17 mouse cellular contexts compared by ENCODE assay signal in genomic region chr4:110121447-110121846, GRCm38 (mm10).
A peak's percentile ranks its signal among the peaks of the same experiment; 100 is the strongest.
DNase-seq lines count a peak whose midpoint lies in the region; ATAC-seq lines count a peak whose summit lies in the region.
"Had no signal": no experiment of that assay in that cellular context is flagged by ENCODE, and none has a peak within 500 bp of the region (broad histone marks: within the 10 kb centered on the region; RNA-seq: fewer than 3 reads in every experiment).

No protein-coding gene starts in this region.

- H3K4me1 ChIP-seq in midbrain, embryonic 13.5 days (replicated peaks), result peaks cover 16% of the 10 kb centered on the region
- H3K4me1 ChIP-seq in midbrain, embryonic 11.5 days (ENCODE audit: control insufficient read depth, insufficient read depth, low read length), result no peaks in the 10 kb centered on the region
- no peaks in the 10 kb centered on the region for H3K4me1 ChIP-seq in hindbrain, embryonic 11.5 days (replicated peaks; ENCODE audit: control insufficient read depth, insufficient read depth, low read length)
- peaks cover 49% of the 10 kb centered on the region for H3K4me1 ChIP-seq in limb, embryonic 10.5 days
- H3K4me1 ChIP-seq in neural tube, embryonic 15.5 days, result peaks cover 15% of the 10 kb centered on the region

- H3K4me3 ChIP-seq in midbrain, embryonic 13.5 days (replicated peaks), result no peak overlapping the region
- no peak overlapping the region for H3K4me3 ChIP-seq in midbrain, embryonic 11.5 days (ENCODE audit: low read depth, low read length)
- no peak overlapping the region for H3K4me3 ChIP-seq in hindbrain, embryonic 11.5 days (ENCODE audit: low read depth, low read length)
- H3K4me3 ChIP-seq in limb, embryonic 10.5 days, result no peak overlapping the region
- no peak overlapping the region for H3K4me3 ChIP-seq in neural tube, embryonic 15.5 days (replicated peaks)

- DNase-seq in midbrain, embryonic 11.5 days (ENCODE audit: low spot score, missing footprints), result no peak
- peak; percentile 5 for DNase-seq in hindbrain, embryonic 11.5 days (ENCODE audit: low spot score)
- DNase-seq in limb, embryonic 10.5 days (ENCODE audit: low spot score), result no peak
- no peak for DNase-seq in layer of hippocampus, postnatal 14 days (ENCODE audit: low spot score in 2 of 2)
- DNase-seq: cerebellum, postnatal 25 days; gastrocnemius, postnatal 36 days; kidney, adult 8-10 months; layer of hippocampus, adult 9-11 months; lung, adult 18-20 months; thymus, postnatal 4 days had no signal

- H3K9me3 ChIP-seq in midbrain, embryonic 13.5 days, result no peaks in the 10 kb centered on the region
- no peaks in the 10 kb centered on the region for H3K9me3 ChIP-seq in midbrain, embryonic 11.5 days (ENCODE audit: control insufficient read depth, low read length)
- H3K9me3 ChIP-seq in hindbrain, embryonic 11.5 days (ENCODE audit: control insufficient read depth, low read length), result no peaks in the 10 kb centered on the region
- no peaks in the 10 kb centered on the region for H3K9me3 ChIP-seq in limb, embryonic 10.5 days (replicated peaks)
- H3K9me3 ChIP-seq in neural tube, embryonic 15.5 days (replicated peaks), result no peaks in the 10 kb centered on the region

- H3K4me2 ChIP-seq in midbrain, embryonic 13.5 days (replicated peaks), result no peak overlapping the region
- no peak overlapping the region for H3K4me2 ChIP-seq in midbrain, embryonic 11.5 days
- no peak overlapping the region for H3K4me2 ChIP-seq in hindbrain, embryonic 11.5 days (replicated peaks; ENCODE audit: low read depth, low read length)
- H3K4me2 ChIP-seq in neural tube, embryonic 15.5 days, result peak overlapping the region; percentile 27; the same call in 1 of the 2 replicates

- 0 out of 2 replicates have a peak, but pooled peaks have one; percentile 24 for ATAC-seq in midbrain, embryonic 13.5 days
- ATAC-seq in midbrain, embryonic 11.5 days (ENCODE audit: low FRiP score), result no peak
- ATAC-seq in hindbrain, embryonic 11.5 days (ENCODE audit: low FRiP score), result no peak
- ATAC-seq in neural tube, embryonic 15.5 days (ENCODE audit: low FRiP score), result peak; percentile 19; the same call in 1 of the 2 replicates
- ATAC-seq in cerebellum, adult (ENCODE audit: insufficient number of reproducible peaks, low FRiP score, low TSS enrichment), result no peak
- ATAC-seq: CD4-positive, CD25-positive, alpha-beta regulatory T cell, adult 4 months; inflammation-experienced regulatory T-cells, adult 6 months had no signal

- H3K9ac ChIP-seq in midbrain, embryonic 13.5 days (replicated peaks), result no peak overlapping the region
- no peak overlapping the region for H3K9ac ChIP-seq in midbrain, embryonic 11.5 days (ENCODE audit: low read length)
- H3K9ac ChIP-seq in hindbrain, embryonic 11.5 days (ENCODE audit: low read depth, low read length), result no peak overlapping the region
- no peak overlapping the region for H3K9ac ChIP-seq in neural tube, embryonic 15.5 days (replicated peaks)

- WGBS in midbrain, embryonic 13.5 days, result 63% methylated on average over 5 of the region's 5 CpGs
- WGBS in midbrain, embryonic 11.5 days, result 70% methylated on average over 5 of the region's 5 CpGs
- WGBS in hindbrain, embryonic 11.5 days, result 63% methylated on average over 5 of the region's 5 CpGs
- WGBS in limb, embryonic 10.5 days, result 29% methylated on average over 5 of the region's 5 CpGs
- WGBS in neural tube, embryonic 15.5 days, result 11% methylated on average over 5 of the region's 5 CpGs

- no peaks in the 10 kb centered on the region for H3K27me3 ChIP-seq in midbrain, embryonic 13.5 days
- no peaks in the 10 kb centered on the region for H3K27me3 ChIP-seq in midbrain, embryonic 11.5 days (ENCODE audit: control insufficient read depth, insufficient read depth, low read length)
- H3K27me3 ChIP-seq in hindbrain, embryonic 11.5 days (ENCODE audit: control insufficient read depth, insufficient read depth, low read length), result no peaks in the 10 kb centered on the region
- H3K27me3 ChIP-seq in limb, embryonic 10.5 days (ENCODE audit: low read depth, poor library complexity, severe bottlenecking), result 0 out of 2 replicates have a peak, but pooled peaks cover 6% of the 10 kb centered on the region
- no peaks in the 10 kb centered on the region for H3K27me3 ChIP-seq in neural tube, embryonic 15.5 days (replicated peaks)

- no peaks in the 10 kb centered on the region for H3K36me3 ChIP-seq in midbrain, embryonic 13.5 days
- no peaks in the 10 kb centered on the region for H3K36me3 ChIP-seq in midbrain, embryonic 11.5 days (ENCODE audit: control insufficient read depth, insufficient read depth, low read length)
- H3K36me3 ChIP-seq in hindbrain, embryonic 11.5 days (ENCODE audit: control insufficient read depth, insufficient read depth, low read length), result no peaks in the 10 kb centered on the region
- no peaks in the 10 kb centered on the region for H3K36me3 ChIP-seq in limb, embryonic 10.5 days
- no peaks in the 10 kb centered on the region for H3K36me3 ChIP-seq in neural tube, embryonic 15.5 days
- H3K36me3 ChIP-seq: G1E had no signal

- H3K27ac ChIP-seq in midbrain, embryonic 13.5 days, result peak overlapping the region; percentile 68
- H3K27ac ChIP-seq in midbrain, embryonic 11.5 days (ENCODE audit: low read depth, low read length), result no peak overlapping the region
- H3K27ac ChIP-seq in hindbrain, embryonic 11.5 days (ENCODE audit: low read depth, low read length), result peak overlapping the region; percentile 65
- peak overlapping the region; percentile 26 for H3K27ac ChIP-seq in limb, embryonic 10.5 days
- peak overlapping the region; percentile 87 for H3K27ac ChIP-seq in neural tube, embryonic 15.5 days (replicated peaks)
- H3K27ac ChIP-seq: stomach, postnatal 0 days had no signal

Comparison
In these comparisons a context has a peak if more than half of its experiments do, and no peak if none do; other contexts are left out.
1. ATAC-seq: peak in midbrain, embryonic 13.5 days (single experiment) and neural tube, embryonic 15.5 days (single experiment); none in midbrain, embryonic 11.5 days (single experiment), hindbrain, embryonic 11.5 days (single experiment) and cerebellum, adult (single experiment).